Mouse (Mus musculus) hindbrain, embryonic 15.5 days (tissue): ENCODE measurements around the gene Ticrr. TPM values are rescaled to one million over a fixed set of nuclear protein-coding genes. Genes with fewer than 3 reads are reported as not detected.
A peak's percentile ranks its signal among the peaks of the same experiment; 100 is the strongest.

Source experiments
- ATAC-seq: fragments of 200-750 bp; cut with Nextera tagmentation; 2 replicates; pipeline ENCODE4 v1.8.0; 2017; ENCODE audit warnings: low read depth, moderate number of reproducible peaks, moderate TSS enrichment; ENCODE audit not compliant: low FRiP score
- H3K27ac ChIP-seq: fragments of 300-500 bp; sonication (generic); replicated peaks from 2 replicates; pipeline ENCODE4 v1.5.1; 2015; ENCODE audit warnings: mild to moderate bottlenecking, inconsistent platforms
- H3K27me3 ChIP-seq: fragments of 300-500 bp; sonication (generic); 2 replicates; pipeline ENCODE4 v1.6.1; 2015; ENCODE audit warnings: control low read depth, inconsistent platforms
- H3K36me3 ChIP-seq: fragments of 300-500 bp; sonication (generic); 2 replicates; pipeline ENCODE4 v1.6.1; 2015; ENCODE audit warnings: control low read depth, inconsistent platforms
- H3K4me1 ChIP-seq: fragments of 300-500 bp; sonication (generic); replicated peaks from 2 replicates; pipeline ENCODE4 v1.6.1; 2015; ENCODE audit warnings: control low read depth, inconsistent platforms
- H3K4me2 ChIP-seq: fragments of 300-500 bp; sonication (generic); 2 replicates; pipeline ENCODE4 v1.6.1; 2015; ENCODE audit warnings: moderate library complexity, mild to moderate bottlenecking, inconsistent platforms
- H3K4me3 ChIP-seq: fragments of 300-500 bp; sonication (generic); 2 replicates; pipeline ENCODE4 v1.5.1; 2015; ENCODE audit warnings: mild to moderate bottlenecking, inconsistent platforms
- H3K9ac ChIP-seq: fragments of 300-500 bp; sonication (generic); 2 replicates; pipeline ENCODE4 v1.6.1; 2015; ENCODE audit warnings: inconsistent platforms
- H3K9me3 ChIP-seq: fragments of 300-500 bp; sonication (generic); 2 replicates; pipeline ENCODE4 v1.6.1; 2016; ENCODE audit warnings: control low read depth, inconsistent platforms
- WGBS: fragments of 180-500 bp; shearing (Covaris S2); methylation state at CpG from one replicate; pipeline ENCODE4 v1.1.7; 2015; 5-methylcytosine and 5-hydroxymethylcytosine counted together
- polyA plus RNA-seq: library from polyadenylated mRNA; unstranded; fragments of >200 nt; fragmentation: Nextera tagmentation; extraction: Ambion mirVana; gene quantifications from 2 replicates; pipeline ENCODE4 v1.2.1, GENCODE M21; 2015

The Ticrr gene
- polyA plus RNA-seq, 1 experiment from 2014 or later = 2.5 TPM

- no peak overlapping the region for H3K9ac ChIP-seq
- no peaks in the 10 kb centered on the region for H3K27me3 ChIP-seq
- peak; percentile 27; the same call in 1 of the 2 replicates for ATAC-seq
- H3K27ac ChIP-seq = no peak overlapping the region
- WGBS = 83% methylated on average over 3 of the region's 3 CpGs
- no peak overlapping the region for H3K4me2 ChIP-seq
- H3K4me1 ChIP-seq = no peaks in the 10 kb centered on the region
- H3K4me3 ChIP-seq = no peak overlapping the region
- H3K9me3 ChIP-seq = no peaks in the 10 kb centered on the region
- no peaks in the 10 kb centered on the region for H3K36me3 ChIP-seq
Measured at GRCm38 (mm10) chr7:79647233-79647632, 12.8 kb upstream of the Ticrr start.

GRCm38 (mm10) chr7:79649005-79649404 is 11.0 kb upstream of the Ticrr start:
- no peaks in the 10 kb centered on the region for H3K9me3 ChIP-seq
- H3K4me1 ChIP-seq = no peaks in the 10 kb centered on the region
- ATAC-seq = no peak
- no peaks in the 10 kb centered on the region for H3K27me3 ChIP-seq
- WGBS = 7% methylated on average over 3 of the region's 3 CpGs
- H3K27ac ChIP-seq = no peak overlapping the region
- no peak overlapping the region for H3K4me3 ChIP-seq
- H3K36me3 ChIP-seq = no peaks in the 10 kb centered on the region
- no peak overlapping the region for H3K4me2 ChIP-seq
- H3K9ac ChIP-seq = no peak overlapping the region

GRCm38 (mm10) chr7:79654185-79654584 is 5.8 kb upstream of the Ticrr start:
- Histone ChIP-seq H3K9ac (no peak overlapping the region), H3K4me2 (no peak overlapping the region), H3K27me3 (no peaks in the 10 kb centered on the region), H3K4me1 (peaks cover 2% of the 10 kb centered on the region), H3K27ac (no peak overlapping the region), H3K36me3 (no peaks in the 10 kb centered on the region), H3K4me3 (no peak overlapping the region), H3K9me3 (no peaks in the 10 kb centered on the region)
- no peak for ATAC-seq
- WGBS = 81% methylated on average over 1 of the region's 1 CpGs

- H3K36me3 ChIP-seq = no peaks in the 10 kb centered on the region
- H3K9me3 ChIP-seq = no peaks in the 10 kb centered on the region
- no peak overlapping the region for H3K27ac ChIP-seq
- H3K9ac ChIP-seq = no peak overlapping the region
- no peak overlapping the region for H3K4me3 ChIP-seq
- H3K27me3 ChIP-seq = no peaks in the 10 kb centered on the region
- WGBS = 27% methylated on average over 1 of the region's 1 CpGs
- no peak for ATAC-seq
- H3K4me2 ChIP-seq = no peak overlapping the region
- H3K4me1 ChIP-seq = peaks cover 6% of the 10 kb centered on the region
Measured at GRCm38 (mm10) chr7:79654586-79654985, 5.4 kb upstream of the Ticrr start.

- Histone ChIP-seq H3K36me3 (no peaks in the 10 kb centered on the region), H3K4me2 (peak overlapping the region; percentile 100), H3K9me3 (no peaks in the 10 kb centered on the region), H3K9ac (peak overlapping the region; percentile 55), H3K4me1 (peaks cover 16% of the 10 kb centered on the region), H3K27ac (no peak overlapping the region), H3K27me3 (no peaks in the 10 kb centered on the region), H3K4me3 (peak overlapping the region; percentile 83)
- WGBS = under 1% methylated on average over 72 of the region's 73 CpGs
- no peak; the same call in 1 of the 2 replicates for ATAC-seq
Measured at GRCm38 (mm10) chr7:79660291-79661150, 525 bp downstream of the Ticrr start.

- Histone ChIP-seq H3K27ac (no peak overlapping the region), H3K4me2 (peak overlapping the region; percentile 100), H3K27me3 (no peaks in the 10 kb centered on the region), H3K9me3 (no peaks in the 10 kb centered on the region), H3K4me3 (peak overlapping the region; percentile 83), H3K36me3 (no peaks in the 10 kb centered on the region), H3K9ac (peak overlapping the region; percentile 55), H3K4me1 (peaks cover 16% of the 10 kb centered on the region)
- 19% methylated on average over 5 of the region's 5 CpGs for WGBS
- ATAC-seq = no peak
Measured at GRCm38 (mm10) chr7:79661253-79661890, 1.4 kb downstream of the Ticrr start.

- Histone ChIP-seq H3K4me2 (no peak overlapping the region), H3K27ac (no peak overlapping the region), H3K9ac (no peak overlapping the region), H3K36me3 (no peaks in the 10 kb centered on the region), H3K9me3 (no peaks in the 10 kb centered on the region), H3K4me1 (no peaks in the 10 kb centered on the region; the same call in 1 of the 2 replicates), H3K27me3 (no peaks in the 10 kb centered on the region), H3K4me3 (no peak overlapping the region)
- no peak for ATAC-seq
Measured at GRCm38 (mm10) chr7:79666690-79667089, 6.7 kb downstream of the Ticrr start.

- no peak overlapping the region for H3K4me2 ChIP-seq
- no peak overlapping the region for H3K9ac ChIP-seq
- H3K27me3 ChIP-seq = no peaks in the 10 kb centered on the region
- H3K4me1 ChIP-seq = no peaks in the 10 kb centered on the region
- WGBS = 97% methylated on average over 4 of the region's 4 CpGs
- no peak overlapping the region for H3K27ac ChIP-seq
- no peak for ATAC-seq
- H3K4me3 ChIP-seq = no peak overlapping the region
- H3K36me3 ChIP-seq = no peaks in the 10 kb centered on the region
- no peaks in the 10 kb centered on the region for H3K9me3 ChIP-seq
Measured at GRCm38 (mm10) chr7:79670900-79671604, 11.1 kb downstream of the Ticrr start.

GRCm38 (mm10) chr7:79679186-79679585 is 19.2 kb downstream of the Ticrr start:
- H3K27ac ChIP-seq = no peak overlapping the region
- no peak overlapping the region for H3K9ac ChIP-seq
- no peaks in the 10 kb centered on the region for H3K27me3 ChIP-seq
- H3K4me2 ChIP-seq = no peak overlapping the region
- H3K4me3 ChIP-seq = no peak overlapping the region
- no peaks in the 10 kb centered on the region for H3K4me1 ChIP-seq
- H3K9me3 ChIP-seq = no peaks in the 10 kb centered on the region
- no peak for ATAC-seq
- no peaks in the 10 kb centered on the region for H3K36me3 ChIP-seq

- no peak overlapping the region for H3K4me3 ChIP-seq
- H3K9me3 ChIP-seq = no peaks in the 10 kb centered on the region
- H3K27ac ChIP-seq = no peak overlapping the region
- no peak overlapping the region for H3K9ac ChIP-seq
- 96% methylated on average over 2 of the region's 2 CpGs for WGBS
- no peaks in the 10 kb centered on the region for H3K27me3 ChIP-seq
- ATAC-seq = no peak
- H3K4me1 ChIP-seq = no peaks in the 10 kb centered on the region
- no peak overlapping the region for H3K4me2 ChIP-seq
- H3K36me3 ChIP-seq = no peaks in the 10 kb centered on the region
Measured at GRCm38 (mm10) chr7:79680231-79680630, 20.2 kb downstream of the Ticrr start.

- Histone ChIP-seq H3K27me3 (no peaks in the 10 kb centered on the region), H3K36me3 (no peaks in the 10 kb centered on the region), H3K4me3 (no peak overlapping the region), H3K27ac (no peak overlapping the region), H3K4me1 (no peaks in the 10 kb centered on the region), H3K9ac (no peak overlapping the region), H3K9me3 (no peaks in the 10 kb centered on the region), H3K4me2 (no peak overlapping the region)
- 89% methylated on average over 8 of the region's 8 CpGs for WGBS
- no peak for ATAC-seq
Measured at GRCm38 (mm10) chr7:79696495-79696894, 36.5 kb downstream of the Ticrr start.

- Histone ChIP-seq H3K27me3 (no peaks in the 10 kb centered on the region), H3K4me2 (no peak overlapping the region), H3K9ac (no peak overlapping the region), H3K27ac (no peak overlapping the region), H3K4me3 (no peak overlapping the region), H3K9me3 (no peaks in the 10 kb centered on the region), H3K4me1 (no peaks in the 10 kb centered on the region), H3K36me3 (no peaks in the 10 kb centered on the region)
- no peak for ATAC-seq
- 78% methylated on average over 16 of the region's 16 CpGs for WGBS
Measured at GRCm38 (mm10) chr7:79702755-79703154, 42.8 kb downstream of the Ticrr start.
